Mouse (Mus musculus): ENCODE measurements around the gene Manba. TPM values are rescaled to one million over a fixed set of nuclear protein-coding genes. Genes with fewer than 3 reads are reported as not detected.

Manba gene
- polyA plus RNA-seq, 1 experiment: 4.8 TPM

GRCm38 (mm10) chr3:135458981-135459380 lies 26.4 kb upstream of the Manba start:
- Histone ChIP-seq H3K36me3 (ENCODE audit: control insufficient read depth, insufficient read depth) (peaks cover 78% of the 10 kb centered on the region), H3K4me3 (no peak overlapping the region), H3K79me2 (ENCODE audit: control insufficient read depth, insufficient read depth) (peaks cover 53% of the 10 kb centered on the region), H3K27me3 (ENCODE audit: control insufficient read depth, insufficient read depth, insufficient read length) (no peaks in the 10 kb centered on the region), H3K4me2 (ENCODE audit: low read depth) (no peak overlapping the region), H3ac (ENCODE audit: control insufficient read depth, insufficient read length) (no peak overlapping the region)
- TF ChIP-seq MAX (IDR thresholded peaks at IDR 0.05; ENCODE audit: low read depth) (no peak), E2F4 (IDR thresholded peaks at IDR 0.05; ENCODE audit: insufficient read depth) (no peak), MYOG (IDR thresholded peaks at IDR 0.05; ENCODE audit: control insufficient read depth in 1 of 3, insufficient read depth in 1 of 3, insufficient read length in 2 of 3, low read depth in 2 of 3) (no peak), SRF (IDR thresholded peaks at IDR 0.05; ENCODE audit: control insufficient read depth, insufficient read length, low read depth) (no peak), TCF12 (IDR thresholded peaks at IDR 0.05; ENCODE audit: insufficient read depth, poor library complexity, severe bottlenecking) (no peak), TCF3 (IDR thresholded peaks at IDR 0.05; ENCODE audit: insufficient read length, low read depth) (no peak), POLR2AphosphoS2 (IDR thresholded peaks at IDR 0.05; ENCODE audit: insufficient read length, low read depth) (no peak), REST (IDR thresholded peaks at IDR 0.05; ENCODE audit: insufficient read depth, insufficient read length) (no peak), USF1 (IDR thresholded peaks at IDR 0.05; ENCODE audit: low read depth) (no peak), MYOD1 (IDR thresholded peaks at IDR 0.05; ENCODE audit: control insufficient read depth in 1 of 3, insufficient read length in 2 of 3, low read depth in 2 of 3) (no peak), CEBPB (IDR thresholded peaks at IDR 0.05; ENCODE audit: insufficient read depth, poor library complexity, severe bottlenecking) (no peak), POLR2A (IDR thresholded peaks at IDR 0.05; ENCODE audit: insufficient read length, low read depth) (no peak)

- no peaks in the 10 kb centered on the region for H3K27me3 ChIP-seq (ENCODE audit: control insufficient read depth, insufficient read depth, insufficient read length)
Measured at GRCm38 (mm10) chr3:135468402-135468801, 17.0 kb upstream of the Manba start.

GRCm38 (mm10) chr3:135469146-135469545 lies 16.3 kb upstream of the Manba start:
- TF ChIP-seq MYOG (IDR thresholded peaks at IDR 0.05; ENCODE audit: control insufficient read depth in 1 of 3, insufficient read depth in 1 of 3, insufficient read length in 2 of 3, low read depth in 2 of 3) (no peak), REST (IDR thresholded peaks at IDR 0.05; ENCODE audit: insufficient read depth, insufficient read length) (no peak), USF1 (IDR thresholded peaks at IDR 0.05; ENCODE audit: low read depth) (no peak), MYOD1 (IDR thresholded peaks at IDR 0.05; ENCODE audit: control insufficient read depth in 1 of 3, insufficient read length in 2 of 3, low read depth in 2 of 3) (no peak), TCF12 (IDR thresholded peaks at IDR 0.05; ENCODE audit: insufficient read depth, poor library complexity, severe bottlenecking) (no peak), E2F4 (IDR thresholded peaks at IDR 0.05; ENCODE audit: insufficient read depth) (no peak), SRF (IDR thresholded peaks at IDR 0.05; ENCODE audit: control insufficient read depth, insufficient read length, low read depth) (no peak)

More at GRCm38 (mm10) chr3:135468402-135468801, 17.0 kb upstream of the Manba start:
- H3K4me2 ChIP-seq (ENCODE audit: low read depth): no peak overlapping the region
- TF ChIP-seq MYOG (IDR thresholded peaks at IDR 0.05; ENCODE audit: control insufficient read depth in 1 of 3, insufficient read depth in 1 of 3, insufficient read length in 2 of 3, low read depth in 2 of 3) (no peak), MAX (IDR thresholded peaks at IDR 0.05; ENCODE audit: low read depth) (no peak), TCF3 (IDR thresholded peaks at IDR 0.05; ENCODE audit: insufficient read length, low read depth) (no peak), POLR2AphosphoS2 (IDR thresholded peaks at IDR 0.05; ENCODE audit: insufficient read length, low read depth) (no peak)
- no peak overlapping the region for H3K4me3 ChIP-seq
- H3ac ChIP-seq (ENCODE audit: control insufficient read depth, insufficient read length): no peak overlapping the region
- peaks cover 33% of the 10 kb centered on the region for H3K36me3 ChIP-seq (ENCODE audit: control insufficient read depth, insufficient read depth)
- H3K79me2 ChIP-seq (ENCODE audit: control insufficient read depth, insufficient read depth): no peaks in the 10 kb centered on the region

GRCm38 (mm10) chr3:135469974-135470373 lies 15.4 kb upstream of the Manba start:
- Histone ChIP-seq H3K36me3 (ENCODE audit: control insufficient read depth, insufficient read depth) (peaks cover 18% of the 10 kb centered on the region), H3K4me3 (no peak overlapping the region), H3K79me2 (ENCODE audit: control insufficient read depth, insufficient read depth) (no peaks in the 10 kb centered on the region), H3ac (ENCODE audit: control insufficient read depth, insufficient read length) (no peak overlapping the region), H3K4me2 (ENCODE audit: low read depth) (no peak overlapping the region), H3K27me3 (ENCODE audit: control insufficient read depth, insufficient read depth, insufficient read length) (no peaks in the 10 kb centered on the region)
- TF ChIP-seq MAX (IDR thresholded peaks at IDR 0.05; ENCODE audit: low read depth) (no peak), POLR2AphosphoS2 (IDR thresholded peaks at IDR 0.05; ENCODE audit: insufficient read length, low read depth) (peak; percentile 80), MYOD1 (IDR thresholded peaks at IDR 0.05; ENCODE audit: control insufficient read depth in 1 of 3, insufficient read length in 2 of 3, low read depth in 2 of 3) (no peak)

More at GRCm38 (mm10) chr3:135469146-135469545, 16.3 kb upstream of the Manba start:
- Histone ChIP-seq H3ac (ENCODE audit: control insufficient read depth, insufficient read length) (no peak overlapping the region), H3K4me2 (ENCODE audit: low read depth) (no peak overlapping the region), H3K4me3 (no peak overlapping the region), H3K36me3 (ENCODE audit: control insufficient read depth, insufficient read depth) (peaks cover 26% of the 10 kb centered on the region), H3K27me3 (ENCODE audit: control insufficient read depth, insufficient read depth, insufficient read length) (no peaks in the 10 kb centered on the region), H3K79me2 (ENCODE audit: control insufficient read depth, insufficient read depth) (no peaks in the 10 kb centered on the region)

- Histone ChIP-seq H3K79me2 (ENCODE audit: control insufficient read depth, insufficient read depth) (no peaks in the 10 kb centered on the region), H3K4me2 (ENCODE audit: low read depth) (no peak overlapping the region), H3K36me3 (ENCODE audit: control insufficient read depth, insufficient read depth) (peaks cover 15% of the 10 kb centered on the region), H3K27me3 (ENCODE audit: control insufficient read depth, insufficient read depth, insufficient read length) (no peaks in the 10 kb centered on the region), H3K4me3 (no peak overlapping the region), H3ac (ENCODE audit: control insufficient read depth, insufficient read length) (no peak overlapping the region)
- TF ChIP-seq CEBPB (IDR thresholded peaks at IDR 0.05; ENCODE audit: insufficient read depth, poor library complexity, severe bottlenecking): no peak
- no peak for TF ChIP-seq TCF3 (IDR thresholded peaks at IDR 0.05; ENCODE audit: insufficient read length, low read depth)
- TF ChIP-seq POLR2A (IDR thresholded peaks at IDR 0.05; ENCODE audit: insufficient read length, low read depth): no peak
- no peak for TF ChIP-seq MYOD1 (IDR thresholded peaks at IDR 0.05; ENCODE audit: control insufficient read depth in 1 of 3, insufficient read length in 2 of 3, low read depth in 2 of 3)
- TF ChIP-seq TCF12 (IDR thresholded peaks at IDR 0.05; ENCODE audit: insufficient read depth, poor library complexity, severe bottlenecking): no peak
- no peak for TF ChIP-seq REST (IDR thresholded peaks at IDR 0.05; ENCODE audit: insufficient read depth, insufficient read length)
- TF ChIP-seq MYOG (IDR thresholded peaks at IDR 0.05; ENCODE audit: control insufficient read depth in 1 of 3, insufficient read depth in 1 of 3, insufficient read length in 2 of 3, low read depth in 2 of 3): no peak
- no peak for TF ChIP-seq E2F4 (IDR thresholded peaks at IDR 0.05; ENCODE audit: insufficient read depth)
- no peak for TF ChIP-seq POLR2AphosphoS2 (IDR thresholded peaks at IDR 0.05; ENCODE audit: insufficient read length, low read depth)
- no peak for TF ChIP-seq USF1 (IDR thresholded peaks at IDR 0.05; ENCODE audit: low read depth)
- no peak for TF ChIP-seq MAX (IDR thresholded peaks at IDR 0.05; ENCODE audit: low read depth)
- no peak for TF ChIP-seq SRF (IDR thresholded peaks at IDR 0.05; ENCODE audit: control insufficient read depth, insufficient read length, low read depth)
Measured at GRCm38 (mm10) chr3:135470823-135471222, 14.6 kb upstream of the Manba start.
